Mouse (Mus musculus): ENCODE results near the gene Abcg1.

Abcg1 gene

GRCm38 (mm10) chr17:31129452-31129851, 72.0 kb downstream of the Abcg1 start, which contains the start of gene Tff3:
TSS of gene Tff3 (minus strand) at chr17:31129646.
- DNase-seq (ENCODE audit: low spot score), result no peak

- DNase-seq (ENCODE audit: low spot score), result no peak
Observed at GRCm38 (mm10) chr17:31131269-31131821, 73.9 kb downstream of the Abcg1 start.

- no peak for DNase-seq (ENCODE audit: low spot score)
Observed at GRCm38 (mm10) chr17:31133776-31134175, 76.3 kb downstream of the Abcg1 start.

GRCm38 (mm10) chr17:31134913-31135312, 77.4 kb downstream of the Abcg1 start:
- no peak for DNase-seq (ENCODE audit: low spot score)

GRCm38 (mm10) chr17:31136291-31136690, 78.8 kb downstream of the Abcg1 start:
- DNase-seq (ENCODE audit: low spot score), result no peak

GRCm38 (mm10) chr17:31136821-31137220, 79.3 kb downstream of the Abcg1 start:
- DNase-seq (ENCODE audit: low spot score), result no peak

- DNase-seq (ENCODE audit: low spot score), result peak; percentile 56
Observed at GRCm38 (mm10) chr17:31138398-31138797, 80.9 kb downstream of the Abcg1 start.

GRCm38 (mm10) chr17:31142116-31142515, 84.6 kb downstream of the Abcg1 start:
- no peak for DNase-seq (ENCODE audit: low spot score)

GRCm38 (mm10) chr17:31144040-31145037, 86.9 kb downstream of the Abcg1 start, which contains the start of gene Tff2:
TSS of gene Tff2 (minus strand) at chr17:31144282.
- no peak for DNase-seq (ENCODE audit: low spot score)

- DNase-seq (ENCODE audit: low spot score), result no peak
Observed at GRCm38 (mm10) chr17:31145998-31146397, 88.5 kb downstream of the Abcg1 start.

GRCm38 (mm10) chr17:31152512-31152911, 95.0 kb downstream of the Abcg1 start:
- DNase-seq (ENCODE audit: low spot score), result no peak

- DNase-seq (ENCODE audit: low spot score), result no peak
Observed at GRCm38 (mm10) chr17:31152966-31153499, 95.6 kb downstream of the Abcg1 start.

GRCm38 (mm10) chr17:31153785-31154184, 96.3 kb downstream of the Abcg1 start:
- no peak for DNase-seq (ENCODE audit: low spot score)

- no peak for DNase-seq (ENCODE audit: low spot score)
Observed at GRCm38 (mm10) chr17:31157921-31158320, 100.4 kb downstream of the Abcg1 start.

- no peak for DNase-seq (ENCODE audit: low spot score)
Observed at GRCm38 (mm10) chr17:31160291-31160690, 102.8 kb downstream of the Abcg1 start.

- DNase-seq (ENCODE audit: low spot score), result no peak
Observed at GRCm38 (mm10) chr17:31162607-31163006, 105.1 kb downstream of the Abcg1 start.

GRCm38 (mm10) chr17:31163821-31164220, 106.3 kb downstream of the Abcg1 start:
- DNase-seq (ENCODE audit: low spot score), result no peak

- DNase-seq (ENCODE audit: low spot score), result no peak
Observed at GRCm38 (mm10) chr17:31165127-31165526, 107.7 kb downstream of the Abcg1 start, which contains the start of gene Tff1. TSS of gene Tff1 (minus strand) at chr17:31165277.

Measured in layer of hippocampus, adult 11-12 months (tissue).